8 mouse cellular contexts compared by ENCODE assay signal in genomic region chr14:12821156-12821813, GRCm38 (mm10). TPM values are rescaled to one million over a fixed set of nuclear protein-coding genes. Genes with fewer than 3 reads are reported as not detected.
DNase-seq lines count a peak whose midpoint lies in the region; ATAC-seq and TF ChIP-seq lines count a peak whose summit lies in the region.
"Had no signal": no experiment of that assay in that cellular context is flagged by ENCODE, and none has a peak within 500 bp of the region (broad histone marks: within the 10 kb centered on the region; RNA-seq: fewer than 3 reads in every experiment).

No protein-coding gene starts in this region.

- H3K27me3 ChIP-seq in liver, embryonic 11.5 days (replicated peaks; ENCODE audit: control insufficient read depth, insufficient read depth, low read length): peaks cover 27% of the 10 kb centered on the region
- H3K27me3 ChIP-seq in liver, postnatal 0 days (ENCODE audit: insufficient read depth, low read length): peaks cover 29% of the 10 kb centered on the region
- H3K27me3 ChIP-seq in forebrain, embryonic 16.5 days (replicated peaks; ENCODE audit: control insufficient read depth, insufficient read depth, low read length): no peaks in the 10 kb centered on the region
- no peaks in the 10 kb centered on the region for H3K27me3 ChIP-seq in midbrain, embryonic 13.5 days

- DNase-seq in liver, embryonic 11.5 days (ENCODE audit: low spot score): no peak
- no peak for DNase-seq in liver, postnatal 0 days
- DNase-seq in adrenal gland, postnatal 4 days (ENCODE audit: low spot score in 2 of 2): no peak

- H3K4me3 ChIP-seq in liver, embryonic 11.5 days (ENCODE audit: low read depth, low read length): peak overlapping the region; percentile 49
- no peak overlapping the region for H3K4me3 ChIP-seq in liver, postnatal 0 days (ENCODE audit: low read depth, low read length)
- peak overlapping the region; percentile 78 for H3K4me3 ChIP-seq in cortical plate, adult 2 months (ENCODE audit: insufficient read depth, low read length)
- H3K4me3 ChIP-seq in forebrain, embryonic 16.5 days (replicated peaks; ENCODE audit: low read length): peak overlapping the region; percentile 83
- H3K4me3 ChIP-seq in midbrain, embryonic 13.5 days (replicated peaks): peak overlapping the region; percentile 87

- H3K9me3 ChIP-seq in liver, embryonic 11.5 days (ENCODE audit: control insufficient read depth, low read length): no peaks in the 10 kb centered on the region
- no peaks in the 10 kb centered on the region for H3K9me3 ChIP-seq in liver, postnatal 0 days (ENCODE audit: low read length)
- no peaks in the 10 kb centered on the region for H3K9me3 ChIP-seq in forebrain, embryonic 16.5 days (ENCODE audit: control insufficient read depth, low read length)
- H3K9me3 ChIP-seq in midbrain, embryonic 13.5 days: no peaks in the 10 kb centered on the region

- TF ChIP-seq POLR2A in cortical plate, adult 2 months (IDR thresholded peaks at IDR 0.05; ENCODE audit: extremely low read depth, insufficient read depth, low read length): no peak

- peak overlapping the region; percentile 76 for H3K4me2 ChIP-seq in liver, embryonic 11.5 days
- H3K4me2 ChIP-seq in liver, postnatal 0 days (ENCODE audit: low read depth, low read length): no peak overlapping the region
- H3K4me2 ChIP-seq in forebrain, embryonic 16.5 days (ENCODE audit: low read length): peak overlapping the region; percentile 47
- peak overlapping the region; percentile 69 for H3K4me2 ChIP-seq in midbrain, embryonic 13.5 days (replicated peaks)

- 3% methylated on average over 9 of the region's 13 CpGs for WGBS in liver, embryonic 11.5 days
- WGBS in liver, postnatal 0 days (ENCODE audit: insufficient replicate concordance): 2% methylated on average over 13 of the region's 13 CpGs
- 2% methylated on average over 13 of the region's 13 CpGs for WGBS in forebrain, embryonic 16.5 days
- under 1% methylated on average over 13 of the region's 13 CpGs for WGBS in midbrain, embryonic 13.5 days

- no peaks in the 10 kb centered on the region for H3K36me3 ChIP-seq in liver, embryonic 11.5 days (ENCODE audit: control insufficient read depth, insufficient read depth, low read length)
- H3K36me3 ChIP-seq in liver, postnatal 0 days (replicated peaks; ENCODE audit: insufficient read depth, low read length): no peaks in the 10 kb centered on the region
- H3K36me3 ChIP-seq in forebrain, embryonic 16.5 days (ENCODE audit: control insufficient read depth, insufficient read depth): no peaks in the 10 kb centered on the region
- no peaks in the 10 kb centered on the region for H3K36me3 ChIP-seq in midbrain, embryonic 13.5 days

- H3K27ac ChIP-seq in liver, embryonic 11.5 days (ENCODE audit: low read depth, low read length): no peak overlapping the region
- no peak overlapping the region for H3K27ac ChIP-seq in liver, postnatal 0 days (ENCODE audit: low read depth)
- H3K27ac ChIP-seq in cortical plate, adult 2 months (ENCODE audit: insufficient read depth, low read length): peak overlapping the region; percentile 82
- H3K27ac ChIP-seq in forebrain, embryonic 16.5 days (ENCODE audit: low read length): peak overlapping the region; percentile 99
- peak overlapping the region; percentile 98 for H3K27ac ChIP-seq in midbrain, embryonic 13.5 days

- no peak for TF ChIP-seq CTCF in liver, postnatal 0 days (IDR thresholded peaks at IDR 0.05; ENCODE audit: low read depth)
- TF ChIP-seq CTCF in cortical plate, adult 2 months (IDR thresholded peaks at IDR 0.05; ENCODE audit: extremely low read depth, insufficient read depth, low read length): no peak

- H3K4me1 ChIP-seq in liver, embryonic 11.5 days (replicated peaks; ENCODE audit: control insufficient read depth, insufficient read depth, low read length): no peaks in the 10 kb centered on the region
- no peaks in the 10 kb centered on the region for H3K4me1 ChIP-seq in liver, postnatal 0 days (ENCODE audit: insufficient read depth)
- peaks cover 2% of the 10 kb centered on the region; the same call in 1 of the 2 replicates for H3K4me1 ChIP-seq in cortical plate, adult 2 months (ENCODE audit: control insufficient read depth, insufficient read depth, low read length)
- peaks cover 26% of the 10 kb centered on the region for H3K4me1 ChIP-seq in forebrain, embryonic 16.5 days (replicated peaks; ENCODE audit: control insufficient read depth, insufficient read depth, low read length)
- H3K4me1 ChIP-seq in midbrain, embryonic 13.5 days (replicated peaks): peaks cover 29% of the 10 kb centered on the region

- no peak for TF ChIP-seq EP300 in liver, postnatal 0 days (IDR thresholded peaks at IDR 0.05; ENCODE audit: low read depth)

- ATAC-seq in liver, embryonic 11.5 days (replicated peaks; ENCODE audit: low FRiP score): no peak
- no peak for ATAC-seq in liver, postnatal 0 days
- peak; percentile 2; the same call in 1 of the 2 replicates for ATAC-seq in forebrain, embryonic 16.5 days
- ATAC-seq in midbrain, embryonic 13.5 days: peak; percentile 53
- no peak for ATAC-seq in megakaryocyte progenitor cell, adult 5-6 weeks (replicated peaks; ENCODE audit: poor library complexity)

- H3K9ac ChIP-seq in liver, embryonic 11.5 days (ENCODE audit: low read depth, low read length): no peak overlapping the region
- no peak overlapping the region for H3K9ac ChIP-seq in liver, postnatal 0 days (replicated peaks)
- H3K9ac ChIP-seq in forebrain, embryonic 16.5 days (replicated peaks; ENCODE audit: low read depth, low read length): peak overlapping the region; percentile 96
- H3K9ac ChIP-seq in midbrain, embryonic 13.5 days (replicated peaks): peak overlapping the region; percentile 98

RNA-seq across cellular contexts. Expression of gene Cadps, which starts 1.6 kb away (rescaled TPM):
- 0.62 and 0.74 TPM in 2 replicates for polyA plus RNA-seq in liver, embryonic 11.5 days (2014; fragmentation: Nextera tagmentation; extraction: Ambion mirVana)
- polyA plus RNA-seq in liver, postnatal 0 days (2015; fragmentation: Nextera tagmentation; extraction: Ambion mirVana): not detected in 2 replicates
- 187 and 207 TPM in 2 replicates for polyA plus RNA-seq in cortical plate, adult 2 months (2012; rRNA removed)
- polyA plus RNA-seq in forebrain, embryonic 16.5 days (2015; fragmentation: Nextera tagmentation; extraction: Ambion mirVana): 28.7 and 30.3 TPM in 2 replicates
- polyA plus RNA-seq in midbrain, embryonic 13.5 days (2015; fragmentation: Nextera tagmentation; extraction: Ambion mirVana): 24.2 and 28.5 TPM in 2 replicates
- not detected in 2 replicates for total RNA-seq in megakaryocyte progenitor cell, adult 5-6 weeks (2015)
- total RNA-seq in megakaryocyte progenitor cell, adult 5-6 weeks (2017): not detected in 2 replicates
- total RNA-seq in adrenal gland, postnatal 4 days (2021): 10 to 100 TPM; 15.5 to 19.8 TPM
- polyA plus RNA-seq: liver, embryonic 16.5 days had no signal

Comparison
In these comparisons a context has a peak if more than half of its experiments do, and no peak if none do; other contexts are left out.
1. ATAC-seq: peak in forebrain, embryonic 16.5 days (single experiment) and midbrain, embryonic 13.5 days (single experiment); none in liver, embryonic 11.5 days (single experiment), liver, postnatal 0 days (single experiment) and megakaryocyte progenitor cell, adult 5-6 weeks (single experiment).
2. H3K27ac ChIP-seq: peak in cortical plate, adult 2 months (single experiment), forebrain, embryonic 16.5 days (single experiment) and midbrain, embryonic 13.5 days (single experiment); none in liver, embryonic 11.5 days (single experiment) and liver, postnatal 0 days (single experiment).
3. H3K9ac ChIP-seq: peak in forebrain, embryonic 16.5 days (single experiment) and midbrain, embryonic 13.5 days (single experiment); none in liver, embryonic 11.5 days (single experiment) and liver, postnatal 0 days (single experiment).
4. RNA of gene Cadps, which starts 1.6 kb away (polyA plus RNA-seq): 187 to 207 TPM in cortical plate, adult 2 months, 28.7 to 30.3 TPM in forebrain, embryonic 16.5 days and 24.2 to 28.5 TPM in midbrain, embryonic 13.5 days; 0.62 to 0.74 TPM in liver, embryonic 11.5 days and not detected in liver, postnatal 0 days; every median in the first group is over 10 times any median in the second.